In genomic region chr4:62503374-62503970, GRCm38 (mm10) we compare ENCODE assay signal across 7 mouse cellular contexts. TPM values are rescaled to one million over a fixed set of nuclear protein-coding genes. Genes with fewer than 3 reads are reported as not detected.
A peak's percentile ranks its signal among the peaks of the same experiment; 100 is the strongest.
DNase-seq lines count a peak whose midpoint lies in the region; ATAC-seq and TF ChIP-seq lines count a peak whose summit lies in the region.

Gene Hdhd3 (minus strand): TSS chr4:62503467.

- peak within 1 kb of the TSS; percentile 99 for H3K4me3 ChIP-seq in lung, adult 2 months (replicated peaks; ENCODE audit: extremely low read depth, low read depth, low read length)
- peak within 1 kb of the TSS; percentile 79 for H3K4me3 ChIP-seq in embryonic facial prominence, embryonic 11.5 days (ENCODE audit: low read depth, low read length)
- H3K4me3 ChIP-seq in intestine, postnatal 0 days (ENCODE audit: low read depth, low read length) = peak within 1 kb of the TSS; percentile 88

- peaks cover 3% of the 10 kb centered on the region for H3K36me3 ChIP-seq in embryonic facial prominence, embryonic 11.5 days (replicated peaks; ENCODE audit: control insufficient read depth, insufficient read depth, low read depth, low read length)
- H3K36me3 ChIP-seq in intestine, postnatal 0 days (ENCODE audit: control insufficient read depth, insufficient read depth) = peaks cover 28% of the 10 kb centered on the region

- no peaks in the 10 kb centered on the region for H3K27me3 ChIP-seq in embryonic facial prominence, embryonic 11.5 days (ENCODE audit: control insufficient read depth, insufficient read depth, low read length)
- no peaks in the 10 kb centered on the region for H3K27me3 ChIP-seq in intestine, postnatal 0 days (replicated peaks; ENCODE audit: control insufficient read depth, insufficient read depth, low read length)

- no peak for TF ChIP-seq POLR2A in lung, adult 2 months (IDR thresholded peaks at IDR 0.05; ENCODE audit: borderline replicate concordance, extremely low read depth, low read depth, low read length)

- peaks cover 8% of the 10 kb centered on the region for H3K4me1 ChIP-seq in lung, adult 2 months (ENCODE audit: control insufficient read depth, insufficient read depth, low read length)
- H3K4me1 ChIP-seq in embryonic facial prominence, embryonic 11.5 days (ENCODE audit: control insufficient read depth, insufficient read depth, low read length) = no peaks in the 10 kb centered on the region
- peaks cover 9% of the 10 kb centered on the region; the same call in 1 of the 2 replicates for H3K4me1 ChIP-seq in intestine, postnatal 0 days (replicated peaks; ENCODE audit: control insufficient read depth, insufficient read depth, low read length)

- H3K9ac ChIP-seq in embryonic facial prominence, embryonic 11.5 days (replicated peaks; ENCODE audit: low read length) = peak within 1 kb of the TSS; percentile 63
- H3K9ac ChIP-seq in intestine, postnatal 0 days (ENCODE audit: low read depth, low read length) = peak within 1 kb of the TSS; percentile 90; the same call in 1 of the 2 replicates

- no peaks in the 10 kb centered on the region for H3K9me3 ChIP-seq in embryonic facial prominence, embryonic 11.5 days (replicated peaks; ENCODE audit: control insufficient read depth, low read length)
- H3K9me3 ChIP-seq in intestine, postnatal 0 days (ENCODE audit: control insufficient read depth) = no peaks in the 10 kb centered on the region

- DNase-seq in lung, adult 2 months = no peak
- no peak for DNase-seq in lung, postnatal 36 days
- no peak for DNase-seq in embryonic facial prominence, embryonic 11.5 days (ENCODE audit: low spot score)
- peak; percentile 57 for DNase-seq in retina, embryonic 14.5 days (ENCODE audit: low spot score)
- no peak for DNase-seq in thymus, adult 18-20 months
- no peak for DNase-seq in layer of hippocampus, postnatal 25 days (ENCODE audit: extremely low spot score in 1 of 2, low spot score in 1 of 2)

- 0 out of 2 replicates have a peak within 1 kb of the TSS, but pooled peaks have one; percentile 20 for H3K27ac ChIP-seq in embryonic facial prominence, embryonic 11.5 days (replicated peaks; ENCODE audit: low read depth, low read length)
- peak within 1 kb of the TSS; percentile 97 for H3K27ac ChIP-seq in intestine, postnatal 0 days (ENCODE audit: low read depth, low read length)

- 76% methylated on average over 3 of the region's 3 CpGs for WGBS in lung, adult 2 months
- WGBS in embryonic facial prominence, embryonic 11.5 days = 74% methylated on average over 3 of the region's 3 CpGs
- WGBS in intestine, postnatal 0 days = 37% methylated on average over 3 of the region's 3 CpGs

- ATAC-seq in embryonic facial prominence, embryonic 11.5 days (replicated peaks; ENCODE audit: insufficient number of reproducible peaks, low FRiP score, low TSS enrichment, low read depth) = no peak
- no peak for ATAC-seq in intestine, postnatal 0 days

- peak within 1 kb of the TSS; percentile 62 for H3K4me2 ChIP-seq in embryonic facial prominence, embryonic 11.5 days (ENCODE audit: low read depth, low read length)
- H3K4me2 ChIP-seq in intestine, postnatal 0 days (replicated peaks; ENCODE audit: low read depth) = peak within 1 kb of the TSS; percentile 67

- TF ChIP-seq CTCF in lung, adult 2 months (IDR thresholded peaks at IDR 0.05; ENCODE audit: insufficient read depth, low read length) = no peak
- TF ChIP-seq CTCF in intestine, postnatal 0 days (IDR thresholded peaks at IDR 0.05; ENCODE audit: low read depth) = no peak

RNA-seq across cellular contexts. Expression of gene Hdhd3, which starts in this region (rescaled TPM):
- polyA plus RNA-seq in lung, adult 2 months (2012; rRNA removed) = 10.0 and 14.1 TPM in 2 replicates
- polyA plus RNA-seq in embryonic facial prominence, embryonic 11.5 days (2014; fragmentation: Nextera tagmentation; extraction: Ambion mirVana) = 10.1 and 15.2 TPM in 2 replicates
- 125 and 145 TPM in 2 replicates for polyA plus RNA-seq in intestine, postnatal 0 days (2015; fragmentation: Nextera tagmentation; extraction: Ambion mirVana)
- total RNA-seq in layer of hippocampus, postnatal 25 days (2021) = 10 to 100 TPM in 1 of 2 experiments, 1 to 10 TPM in 1; 9.4 to 10.7 TPM
